Mouse (Mus musculus) heart, adult 2 months (tissue): ENCODE measurements around the gene Cux2. TPM values are rescaled to one million over a fixed set of nuclear protein-coding genes. Genes with fewer than 3 reads are reported as not detected.
A peak's percentile ranks its signal among the peaks of the same experiment; 100 is the strongest.

ENCODE experiments used
- DNase-seq, 2 experiments: peaks; one replicate each; pipeline ENCODE4 v3.0.0; 2021
- H3K27ac ChIP-seq: fragments of 200-600 bp; 2 replicates; pipeline ENCODE4 v1.8.1; 2022
- H3K27me3 ChIP-seq: fragments of 200-500 bp; 2 replicates; pipeline ENCODE4 v1.6.1; 2012; ENCODE audit warnings: mild to moderate bottlenecking, low read length, inconsistent platforms, mixed read lengths; ENCODE audit not compliant: control insufficient read depth, insufficient read depth
- H3K36me3 ChIP-seq: fragments of 200-500 bp; 2 replicates; pipeline ENCODE4 v1.6.1; 2012; ENCODE audit warnings: low read length, inconsistent platforms; ENCODE audit not compliant: control insufficient read depth, insufficient read depth
- H3K4me1 ChIP-seq: fragments of 200-500 bp; 2 replicates; pipeline ENCODE4 v1.6.1; 2011; ENCODE audit warnings: low read length; ENCODE audit not compliant: control insufficient read depth, insufficient read depth
- H3K4me3 ChIP-seq: fragments of 200-600 bp; 2 replicates; pipeline ENCODE4 v1.8.1; 2022
- H3K79me2 ChIP-seq: fragments of 200-500 bp; replicated peaks from 2 replicates; pipeline ENCODE4 v1.6.1; 2012; ENCODE audit warnings: mild to moderate bottlenecking, inconsistent platforms, low read length, moderate library complexity, mixed read lengths; ENCODE audit not compliant: control insufficient read depth, insufficient read depth
- H3K9ac ChIP-seq: fragments of 200-500 bp; 2 replicates; pipeline ENCODE4 v1.6.1; 2012; ENCODE audit warnings: low read depth, mild to moderate bottlenecking, control low read depth, inconsistent platforms, low read length, mixed read lengths
- CTCF ChIP-seq: fragments of 200-600 bp; IDR thresholded peaks from 2 replicates; pipeline ENCODE4 v1.8.1; 2022; ENCODE audit warnings: antibody characterized with exemption, mild to moderate bottlenecking, moderate library complexity
- EP300 ChIP-seq: fragments of 200-500 bp; IDR thresholded peaks from 2 replicates; pipeline ENCODE4 v1.6.1; 2011; ENCODE audit warnings: low read depth, low read length, control low read depth; ENCODE audit not compliant: insufficient read depth
- POLR2A ChIP-seq: fragments of 200-500 bp; IDR thresholded peaks from 2 replicates; pipeline ENCODE4 v1.6.1; 2011; ENCODE audit warnings: mild to moderate bottlenecking, low read depth, low read length, control low read depth; ENCODE audit not compliant: insufficient read depth
- WGBS: fragments of 180-500 bp; shearing (Covaris S2); methylation state at CpG from one replicate; pipeline ENCODE4 v1.1.7; 2018; 5-methylcytosine and 5-hydroxymethylcytosine counted together
- intact Hi-C: fragments of 180-260 bp; cut with DNase I; formaldehyde crosslinking; loops from one replicate; pipeline ENCODE4 v1.15.1; 2025
- polyA plus RNA-seq: library from polyadenylated mRNA; depleted of rRNA; stranded (reverse); fragments of >200 nt; gene quantifications from 2 replicates; pipeline ENCODE4 v1.2.3, GENCODE M21; 2012
- total RNA-seq, 2 experiments: library from RNA; stranded (reverse); gene quantifications; 2 replicates each; pipeline ENCODE4 v1.2.3; 2021

Gene Cux2
- total and polyA plus RNA-seq, 3 experiments: 11.4 to 18.4 (median 18.1) TPM

- Histone ChIP-seq H3K4me1 (peaks cover 31% of the 10 kb centered on the region), H3K9ac (peak overlapping the region; percentile 46)
- intact Hi-C loops: no loop called here
Observed at GRCm38 (mm10) chr5:121833159-121833558, 216.7 kb downstream of the Cux2 start.

GRCm38 (mm10) chr5:121832376-121833155 lies 217.3 kb downstream of the Cux2 start:
- Histone ChIP-seq H3K4me3 (peak overlapping the region; percentile 11), H3K9ac (peak overlapping the region; percentile 3; the same call in 1 of the 2 replicates), H3K36me3 (peaks cover 10% of the 10 kb centered on the region), H3K27ac (peak overlapping the region; percentile 98), H3K4me1 (peaks cover 33% of the 10 kb centered on the region), H3K27me3 (no peaks in the 10 kb centered on the region), H3K79me2 (peaks cover 31% of the 10 kb centered on the region)
- intact Hi-C loops: no loop called here
- TF ChIP-seq EP300 (no peak), POLR2A (no peak), CTCF (no peak)
- DNase-seq: peak in 1 of 2 experiments; percentile 34
- 45% methylated on average over 6 of the region's 6 CpGs for WGBS

More at GRCm38 (mm10) chr5:121833159-121833558, 216.7 kb downstream of the Cux2 start:
- Histone ChIP-seq H3K79me2 (peaks cover 28% of the 10 kb centered on the region), H3K27ac (peak overlapping the region; percentile 98), H3K36me3 (peaks cover 5% of the 10 kb centered on the region), H3K27me3 (no peaks in the 10 kb centered on the region), H3K4me3 (peak overlapping the region; percentile 35; the same call in 1 of the 2 replicates)
- 66% methylated on average over 2 of the region's 2 CpGs for WGBS
- TF ChIP-seq EP300 (no peak), CTCF (no peak), POLR2A (no peak)
- DNase-seq: no peak

GRCm38 (mm10) chr5:121831002-121831601 lies 218.8 kb downstream of the Cux2 start:
- 89% methylated on average over 6 of the region's 6 CpGs for WGBS
- no peak for TF ChIP-seq POLR2A
- TF ChIP-seq CTCF: no peak
- TF ChIP-seq EP300: no peak
- Histone ChIP-seq H3K4me1 (peaks cover 40% of the 10 kb centered on the region), H3K79me2 (peaks cover 35% of the 10 kb centered on the region), H3K4me3 (no peak overlapping the region), H3K27me3 (no peaks in the 10 kb centered on the region), H3K36me3 (peaks cover 16% of the 10 kb centered on the region), H3K9ac (no peak overlapping the region), H3K27ac (no peak overlapping the region)
- no peak for DNase-seq
- intact Hi-C loops: no loop called here

GRCm38 (mm10) chr5:121828491-121829432 lies 221.1 kb downstream of the Cux2 start:
- TF ChIP-seq EP300: no peak
- no peak for TF ChIP-seq POLR2A
- TF ChIP-seq CTCF: no peak
- Histone ChIP-seq H3K9ac (peak overlapping the region; percentile 17), H3K27me3 (no peaks in the 10 kb centered on the region), H3K4me1 (peaks cover 45% of the 10 kb centered on the region), H3K36me3 (peaks cover 29% of the 10 kb centered on the region), H3K27ac (no peak overlapping the region), H3K4me3 (no peak overlapping the region), H3K79me2 (peaks cover 35% of the 10 kb centered on the region)
- peak in 1 of 2 experiments; percentile 34 for DNase-seq
- WGBS: 58% methylated on average over 78 of the region's 82 CpGs
- intact Hi-C loops: no loop called here

GRCm38 (mm10) chr5:121827876-121828275 lies 222.0 kb downstream of the Cux2 start:
- Histone ChIP-seq H3K79me2 (peaks cover 32% of the 10 kb centered on the region), H3K36me3 (peaks cover 32% of the 10 kb centered on the region), H3K4me3 (no peak overlapping the region), H3K4me1 (peaks cover 51% of the 10 kb centered on the region), H3K27me3 (no peaks in the 10 kb centered on the region), H3K27ac (no peak overlapping the region), H3K9ac (no peak overlapping the region)
- intact Hi-C loops: no loop called here
- DNase-seq: no peak
- WGBS: 80% methylated on average over 4 of the region's 4 CpGs
- no peak for TF ChIP-seq CTCF
- no peak for TF ChIP-seq POLR2A
